Mouse (Mus musculus) hindbrain, embryonic 14.5 days (tissue): ENCODE results near the gene Nmt1. TPM values are rescaled to one million over a fixed set of nuclear protein-coding genes. Genes with fewer than 3 reads are reported as not detected.

ENCODE experiments used
- ATAC-seq: fragments of 200-750 bp; cut with Nextera tagmentation; 2 replicates; pipeline ENCODE4 v1.8.0; 2017; ENCODE audit warnings: moderate number of reproducible peaks, mild to moderate bottlenecking, moderate TSS enrichment, moderate library complexity; ENCODE audit not compliant: low FRiP score
- DNase-seq: peaks from one replicate; pipeline ENCODE4 v3.0.0-alpha.2; 2015; ENCODE audit warnings: low spot score
- H3K27ac ChIP-seq: fragments of 300-500 bp; sonication (generic); 2 replicates; pipeline ENCODE4 v1.5.1; 2014; ENCODE audit warnings: mild to moderate bottlenecking, moderate library complexity
- H3K27me3 ChIP-seq: fragments of 300-500 bp; sonication (generic); 2 replicates; pipeline ENCODE4 v1.6.1; 2014; ENCODE audit warnings: mild to moderate bottlenecking, low read length, mixed read lengths; ENCODE audit not compliant: control insufficient read depth, insufficient read depth
- H3K36me3 ChIP-seq: fragments of 300-500 bp; sonication (generic); replicated peaks from 2 replicates; pipeline ENCODE4 v1.6.1; 2014; ENCODE audit not compliant: control insufficient read depth, insufficient read depth
- H3K4me1 ChIP-seq: fragments of 300-500 bp; sonication (generic); replicated peaks from 2 replicates; pipeline ENCODE4 v1.6.1; 2014; ENCODE audit warnings: antibody characterized with exemption, low read length, mixed read lengths; ENCODE audit not compliant: control insufficient read depth, insufficient read depth
- H3K4me2 ChIP-seq: fragments of 300-500 bp; sonication (generic); replicated peaks from 2 replicates; pipeline ENCODE4 v1.6.1; 2014; ENCODE audit warnings: mild to moderate bottlenecking, moderate library complexity
- H3K4me3 ChIP-seq: fragments of 300-500 bp; sonication (generic); replicated peaks from 2 replicates; pipeline ENCODE4 v1.5.1; 2014; ENCODE audit warnings: mild to moderate bottlenecking, low read length
- H3K9ac ChIP-seq: fragments of 300-500 bp; sonication (generic); 2 replicates; pipeline ENCODE4 v1.6.1; 2014
- H3K9me3 ChIP-seq: fragments of 300-500 bp; sonication (generic); 2 replicates; pipeline ENCODE4 v1.6.1; 2016; ENCODE audit warnings: low read length; ENCODE audit not compliant: control insufficient read depth
- WGBS: fragments of 180-500 bp; shearing (Covaris S2); extraction: QIAGEN DNeasy Blood & Tissue Kit; methylation state at CpG from one replicate; pipeline ENCODE4 v1.1.7; 2014; 5-methylcytosine and 5-hydroxymethylcytosine counted together
- polyA plus RNA-seq: library from polyadenylated mRNA; unstranded; fragments of >200 nt; fragmentation: Nextera tagmentation; extraction: Ambion mirVana; gene quantifications from 2 replicates; pipeline ENCODE4 v1.2.1, GENCODE M21; 2014

Gene Nmt1
- polyA plus RNA-seq, 1 experiment from 2014 or later = 31.8 TPM

DNA sequence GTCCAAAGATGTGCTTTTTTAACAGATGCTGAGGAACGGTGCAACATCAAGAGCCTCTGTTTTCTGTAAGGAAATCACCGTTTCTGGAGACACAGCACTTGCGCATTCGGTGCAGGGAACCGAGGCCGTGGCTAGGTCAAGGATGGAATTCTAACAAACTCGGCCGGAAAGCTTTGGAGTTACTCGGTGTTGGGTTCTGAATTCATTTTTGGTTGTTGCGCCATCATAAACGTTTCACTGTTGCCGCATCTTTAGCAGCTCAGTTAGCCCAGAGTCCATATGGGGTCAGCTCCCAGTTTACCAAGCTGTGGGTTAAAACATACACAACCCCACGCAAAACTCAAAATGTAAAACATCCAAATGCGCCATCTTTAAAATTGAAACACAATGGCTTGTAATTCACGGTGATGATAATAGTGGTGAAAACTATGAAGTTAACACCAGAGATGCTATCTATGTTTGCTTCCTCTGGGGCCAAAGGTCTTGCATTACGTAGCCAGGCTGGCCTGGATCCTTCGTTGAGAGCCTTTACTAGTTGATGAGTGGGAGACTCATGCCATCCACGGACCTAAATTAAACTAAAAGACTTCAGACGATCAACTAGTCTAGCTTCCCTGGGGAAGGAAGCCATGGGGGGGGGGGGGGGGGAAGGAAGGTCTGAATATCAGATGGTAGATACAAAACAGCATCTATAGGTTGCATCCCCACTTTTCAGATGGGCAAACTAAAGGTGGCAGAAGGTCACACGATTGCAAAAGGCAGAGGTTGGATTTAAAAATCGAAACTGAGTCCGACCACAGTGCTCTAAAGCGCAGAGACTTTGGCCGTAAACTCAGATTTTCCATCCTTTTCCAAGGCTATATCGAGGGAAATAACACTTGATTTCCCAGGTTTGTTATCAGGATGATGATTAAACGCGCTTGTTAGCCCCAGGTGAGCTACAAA, 11.8 kb upstream of the Nmt1 start:
- H3K4me3 ChIP-seq = peak overlapping the region; percentile 79
- peaks cover 7% of the 10 kb centered on the region for H3K36me3 ChIP-seq
- peaks cover 11% of the 10 kb centered on the region for H3K4me1 ChIP-seq
- 48% methylated on average over 27 of the region's 27 CpGs for WGBS
- no peak for DNase-seq
- H3K27me3 ChIP-seq = no peaks in the 10 kb centered on the region
- H3K9ac ChIP-seq = peak overlapping the region; percentile 77
- no peaks in the 10 kb centered on the region for H3K9me3 ChIP-seq
- H3K27ac ChIP-seq = peak overlapping the region; percentile 90
- ATAC-seq = no peak
- H3K4me2 ChIP-seq = peak overlapping the region; percentile 58

- no peaks in the 10 kb centered on the region for H3K27me3 ChIP-seq
- H3K9me3 ChIP-seq = no peaks in the 10 kb centered on the region
- DNase-seq (peak; percentile 97), ATAC-seq (peak; percentile 98)
- H3K36me3 ChIP-seq = peaks cover 7% of the 10 kb centered on the region
- peak overlapping the region; percentile 77 for H3K9ac ChIP-seq
- peaks cover 11% of the 10 kb centered on the region for H3K4me1 ChIP-seq
- peak overlapping the region; percentile 79 for H3K4me3 ChIP-seq
- peak overlapping the region; percentile 90 for H3K27ac ChIP-seq
- peak overlapping the region; percentile 58 for H3K4me2 ChIP-seq
- WGBS = under 1% methylated on average over 39 of the region's 41 CpGs
These were observed 11.1 kb upstream of the Nmt1 start for GRCm38 (mm10) chr11:103016930-103017329.

- Histone ChIP-seq H3K9ac (no peak overlapping the region), H3K36me3 (peaks cover 5% of the 10 kb centered on the region), H3K27ac (no peak overlapping the region), H3K4me2 (no peak overlapping the region), H3K27me3 (no peaks in the 10 kb centered on the region), H3K4me3 (no peak overlapping the region), H3K9me3 (no peaks in the 10 kb centered on the region), H3K4me1 (peaks cover 11% of the 10 kb centered on the region)
- DNase-seq = no peak
- ATAC-seq = no peak
- 59% methylated on average over 9 of the region's 9 CpGs for WGBS
These were observed 10.3 kb upstream of the Nmt1 start for GRCm38 (mm10) chr11:103017661-103018060.

DNA sequence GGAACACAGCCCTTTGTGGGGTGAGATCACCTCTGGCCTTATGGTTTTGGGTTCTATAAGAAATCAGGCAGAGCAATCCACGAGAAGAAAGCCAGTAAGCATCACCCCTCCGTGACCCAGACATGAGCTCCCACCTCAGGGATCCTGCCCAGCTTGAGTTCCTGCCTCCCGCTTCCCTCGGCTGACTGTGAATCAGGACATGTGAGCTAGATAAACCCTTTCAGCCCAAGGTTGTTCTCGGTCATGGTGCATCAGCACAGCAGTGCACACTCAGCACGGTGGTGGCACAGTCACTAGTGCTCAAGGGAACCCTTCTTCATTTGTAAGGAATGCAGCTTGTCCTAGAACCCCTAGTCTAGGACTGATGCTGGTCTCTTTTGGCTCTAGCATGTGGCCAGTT, 9.1 kb upstream of the Nmt1 start:
- peaks cover 11% of the 10 kb centered on the region for H3K4me1 ChIP-seq
- no peak for ATAC-seq
- H3K27ac ChIP-seq = no peak overlapping the region
- no peaks in the 10 kb centered on the region for H3K27me3 ChIP-seq
- H3K4me3 ChIP-seq = no peak overlapping the region
- H3K36me3 ChIP-seq = no peaks in the 10 kb centered on the region; the same call in 1 of the 2 replicates
- WGBS = 77% methylated on average over 6 of the region's 6 CpGs
- H3K9me3 ChIP-seq = no peaks in the 10 kb centered on the region
- no peak overlapping the region for H3K9ac ChIP-seq
- DNase-seq = no peak
- H3K4me2 ChIP-seq = no peak overlapping the region

DNA sequence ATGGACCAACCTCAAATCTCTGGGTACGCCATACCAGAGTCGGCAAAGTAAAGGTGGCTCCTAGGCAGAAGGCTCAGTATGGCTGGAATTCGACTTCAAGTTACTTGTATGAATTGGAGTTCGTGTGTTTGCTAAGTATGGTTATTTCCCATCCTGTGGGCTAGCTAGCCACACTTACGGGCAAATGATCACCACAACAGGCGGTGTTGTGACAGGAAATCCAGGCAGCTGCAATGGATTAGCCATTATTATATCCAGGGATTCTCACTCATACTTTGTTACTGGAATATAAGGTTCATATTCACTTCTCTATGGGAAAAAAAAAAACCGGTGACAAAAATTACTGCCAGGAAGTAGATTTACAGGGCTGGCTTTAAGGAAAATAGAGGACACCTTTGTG, 8.7 kb upstream of the Nmt1 start:
- Histone ChIP-seq H3K4me3 (no peak overlapping the region), H3K9ac (no peak overlapping the region), H3K4me1 (peaks cover 11% of the 10 kb centered on the region), H3K4me2 (no peak overlapping the region), H3K27me3 (no peaks in the 10 kb centered on the region), H3K36me3 (no peaks in the 10 kb centered on the region; the same call in 1 of the 2 replicates), H3K9me3 (no peaks in the 10 kb centered on the region), H3K27ac (no peak overlapping the region)
- WGBS = 93% methylated on average over 7 of the region's 7 CpGs
- DNase-seq = no peak
- ATAC-seq = no peak

GRCm38 (mm10) chr11:103020713-103021335, 7.2 kb upstream of the Nmt1 start:
- no peaks in the 10 kb centered on the region for H3K27me3 ChIP-seq
- H3K9ac ChIP-seq = no peak overlapping the region
- no peaks in the 10 kb centered on the region for H3K9me3 ChIP-seq
- H3K27ac ChIP-seq = no peak overlapping the region
- H3K4me1 ChIP-seq = peaks cover 5% of the 10 kb centered on the region
- WGBS = 76% methylated on average over 3 of the region's 3 CpGs
- DNase-seq = no peak
- H3K4me2 ChIP-seq = no peak overlapping the region
- no peak overlapping the region for H3K4me3 ChIP-seq
- H3K36me3 ChIP-seq = peaks cover 10% of the 10 kb centered on the region
- no peak for ATAC-seq

DNA sequence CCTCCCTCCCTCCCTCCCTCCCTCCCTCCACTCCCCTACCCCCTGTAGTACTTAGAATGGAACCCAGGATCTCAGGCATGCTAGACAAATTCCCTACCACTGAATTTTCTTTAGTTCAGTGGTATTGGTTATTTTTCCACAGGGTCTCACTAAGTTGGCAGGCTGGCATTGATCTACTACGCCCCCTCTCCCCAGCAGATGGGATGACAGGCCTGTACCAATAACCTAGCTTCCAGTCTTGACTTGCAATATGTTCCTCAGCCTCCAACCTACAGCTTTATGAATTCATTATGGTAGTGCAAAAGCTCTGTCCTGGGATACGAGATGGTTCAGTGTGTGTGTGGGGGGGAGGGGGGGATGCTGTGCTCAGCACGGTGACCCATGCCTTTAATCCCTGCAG, 4.0 kb upstream of the Nmt1 start:
- Histone ChIP-seq H3K27me3 (no peaks in the 10 kb centered on the region), H3K4me1 (peaks cover 7% of the 10 kb centered on the region; the same call in 1 of the 2 replicates), H3K27ac (no peak overlapping the region), H3K4me3 (no peak overlapping the region), H3K4me2 (no peak overlapping the region), H3K9me3 (no peaks in the 10 kb centered on the region), H3K9ac (no peak overlapping the region), H3K36me3 (peaks cover 10% of the 10 kb centered on the region)
- ATAC-seq (no peak), DNase-seq (no peak)
- 91% methylated on average over 3 of the region's 3 CpGs for WGBS

- H3K4me2 ChIP-seq = peak overlapping the region; percentile 57; the same call in 1 of the 2 replicates
- H3K9ac ChIP-seq = no peak overlapping the region
- DNase-seq (no peak), ATAC-seq (no peak)
- H3K4me1 ChIP-seq = peaks cover 16% of the 10 kb centered on the region
- H3K4me3 ChIP-seq = no peak overlapping the region
- 94% methylated on average over 3 of the region's 3 CpGs for WGBS
- H3K27ac ChIP-seq = no peak overlapping the region
- peaks cover 10% of the 10 kb centered on the region for H3K36me3 ChIP-seq
- no peaks in the 10 kb centered on the region for H3K9me3 ChIP-seq
- no peaks in the 10 kb centered on the region for H3K27me3 ChIP-seq
These were observed 1.1 kb upstream of the Nmt1 start for GRCm38 (mm10) chr11:103026901-103027300.

DNA sequence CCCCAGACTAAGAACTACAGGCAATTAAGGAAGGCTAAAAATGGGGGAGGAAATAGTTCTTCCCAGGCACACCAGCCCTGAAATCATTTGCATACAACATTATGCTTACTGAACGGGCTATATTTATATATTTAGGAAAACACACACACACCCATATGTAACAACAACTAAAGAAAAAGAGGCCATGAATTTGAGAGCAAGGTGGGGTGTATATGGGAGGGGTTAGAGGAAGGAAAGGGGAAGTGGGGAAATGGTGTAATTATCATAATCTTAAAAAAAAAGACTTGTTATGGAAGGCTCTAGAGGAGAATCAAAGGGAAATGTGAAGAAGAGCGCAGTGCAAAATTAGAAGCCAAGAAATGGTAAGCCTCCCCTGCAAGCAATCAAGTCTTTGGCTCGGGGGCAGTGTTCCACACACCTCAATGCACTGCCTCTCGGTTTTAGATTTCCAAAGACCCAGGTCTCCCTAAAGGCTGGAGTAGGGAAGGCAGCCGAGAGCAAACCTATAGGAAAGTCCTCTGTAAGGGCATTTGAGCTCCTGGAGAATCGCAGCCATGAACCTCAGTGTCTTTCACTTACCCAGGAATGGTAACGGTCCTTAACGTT, 317 bp upstream of the Nmt1 start:
- Histone ChIP-seq H3K27ac (no peak overlapping the region), H3K4me1 (peaks cover 16% of the 10 kb centered on the region), H3K4me3 (peak overlapping the region; percentile 50), H3K9me3 (no peaks in the 10 kb centered on the region), H3K27me3 (no peaks in the 10 kb centered on the region), H3K36me3 (peaks cover 10% of the 10 kb centered on the region), H3K9ac (peak overlapping the region; percentile 57), H3K4me2 (peak overlapping the region; percentile 57)
- 18% methylated on average over 8 of the region's 8 CpGs for whole genome bisulfite sequencing
- peak; percentile 10; the same call in 1 of the 2 replicates for ATAC-seq
- DNase-seq = no peak
